Mouse (Mus musculus): ENCODE measurements around the gene Keap1.

DNA sequence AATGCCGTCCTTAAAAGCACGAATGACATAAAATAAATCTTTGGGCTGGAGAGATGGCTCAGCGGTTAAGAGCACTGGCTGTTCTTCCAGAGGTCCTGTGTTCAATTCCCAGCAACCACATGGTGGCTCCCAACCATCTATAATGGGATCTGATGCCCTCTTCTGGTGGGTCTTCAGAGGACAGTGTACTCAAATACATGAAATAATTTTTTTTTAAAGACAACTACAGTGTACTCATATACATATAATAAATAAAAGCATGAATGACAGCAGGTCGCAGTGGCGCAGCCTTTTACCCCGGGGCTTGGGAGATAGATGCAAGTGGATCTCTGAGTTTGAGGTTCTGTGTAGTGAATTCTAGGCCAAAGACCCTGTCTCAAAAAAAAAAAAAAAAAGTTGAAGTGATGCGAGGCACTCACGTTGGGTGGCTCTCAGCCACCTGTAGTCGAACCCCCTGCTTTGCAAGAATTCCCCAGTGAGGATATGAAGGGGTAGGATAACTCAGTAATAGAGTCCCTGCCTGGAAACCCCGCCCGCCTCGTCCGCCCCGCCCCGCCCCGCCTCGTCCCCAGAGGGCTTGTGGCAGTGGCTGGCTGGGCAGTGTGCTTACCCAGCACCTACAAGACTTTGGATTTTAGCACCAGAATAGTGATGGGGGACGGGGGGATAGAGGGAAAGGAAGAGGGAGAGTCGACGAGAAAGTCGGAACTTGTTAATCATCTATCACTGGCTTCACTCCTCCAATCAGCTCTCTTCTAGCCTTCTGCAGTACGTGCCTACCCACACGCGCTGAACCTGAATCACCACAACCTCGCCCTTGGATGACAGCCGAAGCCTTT is 14.4 kb downstream of the Keap1 start:
- TF ChIP-seq POLR2A (IDR thresholded peaks at IDR 0.05; ENCODE audit: low read depth, low read length) (no peak), CTCF (IDR thresholded peaks at IDR 0.05; ENCODE audit: extremely low read depth, insufficient read depth, insufficient read length, insufficient replicate concordance) (no peak)
